Mouse (Mus musculus) limb, embryonic 14.5 days (tissue): ENCODE measurements around the gene Pros1. TPM values are rescaled to one million over a fixed set of nuclear protein-coding genes. Genes with fewer than 3 reads are reported as not detected.

Source experiments
- ATAC-seq: fragments of 200-750 bp; cut with Nextera tagmentation; 2 replicates; pipeline ENCODE4 v1.8.0; 2017; ENCODE audit warnings: low read depth, moderate number of reproducible peaks, moderate TSS enrichment; ENCODE audit not compliant: low FRiP score
- DNase-seq: peaks from one replicate; pipeline ENCODE4 v3.0.0-alpha.2; 2015; ENCODE audit warnings: low spot score
- H3K27ac ChIP-seq: fragments of 300-500 bp; sonication (generic); replicated peaks from 2 replicates; pipeline ENCODE4 v1.5.1; 2014; ENCODE audit warnings: low read depth, mild to moderate bottlenecking, low read length, moderate library complexity, mixed read lengths
- H3K27me3 ChIP-seq: fragments of 300-500 bp; sonication (generic); 2 replicates; pipeline ENCODE4 v1.6.1; 2014; ENCODE audit warnings: low read length, mixed read lengths; ENCODE audit not compliant: control insufficient read depth, insufficient read depth
- H3K36me3 ChIP-seq: fragments of 300-500 bp; sonication (generic); 2 replicates; pipeline ENCODE4 v1.6.1; 2014; ENCODE audit warnings: mild to moderate bottlenecking, low read length, moderate library complexity, mixed read lengths; ENCODE audit not compliant: control insufficient read depth, insufficient read depth
- H3K4me1 ChIP-seq: fragments of 300-500 bp; sonication (generic); 2 replicates; pipeline ENCODE4 v1.6.1; 2014; ENCODE audit warnings: antibody characterized with exemption, low read length, mixed read lengths; ENCODE audit not compliant: control insufficient read depth, insufficient read depth
- H3K4me2 ChIP-seq: fragments of 300-500 bp; sonication (generic); replicated peaks from 2 replicates; pipeline ENCODE4 v1.6.1; 2014; ENCODE audit warnings: low read depth, mild to moderate bottlenecking, low read length, moderate library complexity; ENCODE audit not compliant: severe bottlenecking
- H3K4me3 ChIP-seq: fragments of 300-500 bp; sonication (generic); replicated peaks from 2 replicates; pipeline ENCODE4 v1.5.1; 2014; ENCODE audit warnings: low read length
- H3K9ac ChIP-seq: fragments of 300-500 bp; sonication (generic); 2 replicates; pipeline ENCODE4 v1.6.1; 2014; ENCODE audit warnings: mild to moderate bottlenecking, low read depth, low read length, moderate library complexity; ENCODE audit not compliant: severe bottlenecking
- H3K9me3 ChIP-seq: fragments of 300-500 bp; sonication (generic); 2 replicates; pipeline ENCODE4 v1.6.1; 2016; ENCODE audit warnings: low read length; ENCODE audit not compliant: control insufficient read depth
- POLR2A ChIP-seq: fragments of 200-500 bp; IDR thresholded peaks from 2 replicates; pipeline ENCODE4 v1.8.0; 2012; ENCODE audit warnings: inconsistent platforms, mild to moderate bottlenecking, moderate library complexity, borderline replicate concordance; ENCODE audit not compliant: insufficient read depth, insufficient read length; ENCODE audit errors: extremely low read depth
- WGBS: fragments of 180-500 bp; shearing (Covaris S2); extraction: QIAGEN DNeasy Blood & Tissue Kit; methylation state at CpG from one replicate; pipeline ENCODE4 v1.1.7; 2014; 5-methylcytosine and 5-hydroxymethylcytosine counted together
- polyA plus RNA-seq, 2 experiments: library from polyadenylated mRNA; depleted of rRNA in 1 of 2; stranded (reverse) in 1 of 2; unstranded in 1 of 2; fragments of >200 nt; fragmentation: Nextera tagmentation in 1 of 2; extraction: Ambion mirVana in 1 of 2; gene quantifications; 2 replicates each; pipeline versions ENCODE4 v1.2.1 to v1.2.3; 2012 to 2014

The Pros1 gene
- polyA plus RNA-seq, 2 experiments: 25.7 to 43.2 TPM

DNA sequence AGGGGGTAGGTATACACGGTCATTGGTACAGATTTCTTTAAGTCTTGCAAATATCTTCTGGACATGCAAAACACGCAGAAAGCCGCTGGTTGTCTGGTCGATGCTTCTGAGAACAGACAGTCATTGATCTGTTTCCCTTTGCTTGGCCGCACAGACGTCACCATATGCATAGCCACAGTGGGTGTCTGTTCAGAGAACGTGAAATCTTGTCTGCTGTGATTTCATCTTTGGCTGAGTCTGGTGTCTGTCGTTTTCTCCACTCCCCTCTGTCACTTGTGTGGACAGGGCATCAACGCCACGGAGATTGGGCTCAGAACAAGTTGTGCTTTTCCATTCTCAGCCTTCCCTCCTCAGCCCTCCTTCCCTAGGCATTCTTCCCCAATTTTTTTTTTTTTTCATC, 87.7 kb downstream of the Pros1 start:
- H3K4me3 ChIP-seq: no peak overlapping the region
- H3K27me3 ChIP-seq: no peaks in the 10 kb centered on the region
- 79% methylated on average over 10 of the region's 10 CpGs for WGBS
- no peak overlapping the region for H3K27ac ChIP-seq
- TF ChIP-seq POLR2A: no peak
- no peak overlapping the region for H3K9ac ChIP-seq
- H3K4me2 ChIP-seq: no peak overlapping the region
- peaks cover 4% of the 10 kb centered on the region; the same call in 1 of the 2 replicates for H3K9me3 ChIP-seq
- no peaks in the 10 kb centered on the region for H3K36me3 ChIP-seq
- ATAC-seq (no peak), DNase-seq (no peak)
- peaks cover 9% of the 10 kb centered on the region; the same call in 1 of the 2 replicates for H3K4me1 ChIP-seq

DNA sequence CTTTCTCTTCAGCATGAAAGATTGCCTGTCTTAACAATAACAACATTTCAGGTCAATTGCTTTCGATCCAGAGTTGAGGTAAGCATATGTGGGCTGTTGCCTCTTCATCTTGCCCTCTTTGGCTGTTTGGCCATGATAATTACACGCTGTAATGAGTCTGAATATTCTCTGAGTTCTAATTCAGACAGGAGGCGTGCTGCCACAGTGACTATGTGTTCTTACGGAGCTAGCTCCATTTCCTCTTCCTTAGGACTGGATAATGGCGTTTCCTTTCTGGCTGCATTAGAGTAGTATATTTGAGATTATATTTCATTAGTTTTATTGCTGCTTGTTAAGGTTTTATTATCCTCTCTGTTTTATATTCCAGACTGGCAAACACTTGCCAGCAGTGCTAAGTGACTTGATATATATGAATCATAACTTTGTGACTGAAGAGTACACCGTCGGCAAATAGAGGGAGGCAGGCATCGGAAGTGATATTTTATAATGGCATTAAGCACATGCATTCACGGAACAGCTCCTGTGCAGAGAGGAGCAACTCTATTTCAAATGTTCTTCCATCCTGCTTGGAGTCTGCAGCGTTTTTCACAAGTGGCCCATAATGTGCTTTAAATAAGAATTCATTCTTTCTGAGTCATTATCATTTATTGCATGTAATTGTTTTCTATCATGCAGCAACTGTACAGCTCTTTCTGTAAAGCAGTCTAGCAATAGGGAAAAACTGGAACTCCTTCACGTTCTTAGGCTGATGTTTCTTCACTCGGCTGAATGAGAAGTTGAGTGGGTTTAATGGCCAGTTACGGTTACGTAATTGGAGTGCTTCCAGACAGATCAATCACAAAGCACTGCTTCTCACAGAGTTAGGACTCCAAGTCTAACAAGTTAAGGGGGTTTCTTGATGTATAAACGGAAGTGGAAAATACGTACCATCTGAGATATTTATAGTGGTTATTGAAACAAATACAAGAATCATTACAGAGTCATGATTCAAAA, 88.6 kb downstream of the Pros1 start:
- Histone ChIP-seq H3K4me1 (peaks cover 9% of the 10 kb centered on the region; the same call in 1 of the 2 replicates), H3K4me3 (no peak overlapping the region), H3K27me3 (no peaks in the 10 kb centered on the region), H3K36me3 (no peaks in the 10 kb centered on the region), H3K9me3 (peaks cover 10% of the 10 kb centered on the region; the same call in 1 of the 2 replicates), H3K9ac (no peak overlapping the region), H3K4me2 (no peak overlapping the region; the same call in 1 of the 2 replicates), H3K27ac (no peak overlapping the region)
- no peak for TF ChIP-seq POLR2A
- ATAC-seq: no peak
- peak; percentile 42 for DNase-seq
- 19% methylated on average over 16 of the region's 16 CpGs for WGBS

DNA sequence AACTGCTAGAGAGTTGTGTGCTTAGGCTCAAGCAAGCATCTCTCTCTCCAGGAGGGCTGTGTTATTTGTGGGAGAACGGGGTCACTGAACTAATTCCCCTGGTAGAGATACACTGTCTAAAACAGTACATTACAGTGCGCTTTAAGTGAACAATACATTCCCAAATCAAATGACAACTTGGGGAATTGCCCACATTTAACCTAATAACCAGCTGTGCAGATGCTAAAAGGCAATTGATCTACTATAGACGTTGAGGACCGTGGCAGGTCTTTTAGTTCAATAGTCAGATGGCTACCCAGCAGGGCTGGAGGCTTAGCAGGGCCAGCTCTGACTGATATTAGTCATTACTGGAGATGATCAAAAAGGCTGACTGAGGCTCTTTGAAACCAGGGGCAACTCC, 104.4 kb downstream of the Pros1 start:
- no peaks in the 10 kb centered on the region for H3K4me1 ChIP-seq
- H3K4me2 ChIP-seq: no peak overlapping the region
- no peak for ATAC-seq
- no peak overlapping the region for H3K27ac ChIP-seq
- no peaks in the 10 kb centered on the region for H3K27me3 ChIP-seq
- H3K9ac ChIP-seq: no peak overlapping the region
- H3K9me3 ChIP-seq: no peaks in the 10 kb centered on the region
- H3K4me3 ChIP-seq: no peak overlapping the region
- DNase-seq: no peak
- 55% methylated on average over 4 of the region's 4 CpGs for WGBS
- no peaks in the 10 kb centered on the region for H3K36me3 ChIP-seq
- no peak for TF ChIP-seq POLR2A

DNA sequence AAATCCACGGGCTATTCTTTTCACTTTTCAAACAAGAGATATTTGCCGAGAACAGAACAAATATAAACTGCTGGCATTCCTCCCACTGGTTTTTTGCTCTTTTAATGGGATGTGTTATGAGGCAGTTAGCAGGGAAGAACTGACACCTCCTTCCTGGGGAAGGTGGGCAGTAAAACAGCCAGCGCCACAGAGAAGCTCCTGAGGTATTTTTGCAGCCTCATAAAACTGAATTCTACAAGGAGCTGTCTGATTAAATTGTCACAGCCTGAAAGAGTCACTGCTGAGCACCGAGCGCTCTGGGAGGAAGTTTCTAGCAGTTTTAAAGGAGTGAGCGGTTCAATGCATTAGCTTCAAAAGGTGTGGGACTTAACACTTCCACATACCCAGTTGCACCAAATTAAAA, 110.3 kb downstream of the Pros1 start:
- H3K9me3 ChIP-seq: no peaks in the 10 kb centered on the region
- H3K27ac ChIP-seq: no peak overlapping the region
- no peaks in the 10 kb centered on the region for H3K36me3 ChIP-seq
- TF ChIP-seq POLR2A: no peak
- H3K9ac ChIP-seq: no peak overlapping the region
- H3K4me3 ChIP-seq: no peak overlapping the region
- ATAC-seq (peak; percentile 70; the same call in 1 of the 2 replicates), DNase-seq (peak; percentile 42)
- H3K27me3 ChIP-seq: no peaks in the 10 kb centered on the region
- peaks cover 5% of the 10 kb centered on the region for H3K4me1 ChIP-seq
- 13% methylated on average over 6 of the region's 6 CpGs for WGBS
- H3K4me2 ChIP-seq: 0 out of 2 replicates have a peak overlapping the region, but pooled peaks have one; percentile 0

DNA sequence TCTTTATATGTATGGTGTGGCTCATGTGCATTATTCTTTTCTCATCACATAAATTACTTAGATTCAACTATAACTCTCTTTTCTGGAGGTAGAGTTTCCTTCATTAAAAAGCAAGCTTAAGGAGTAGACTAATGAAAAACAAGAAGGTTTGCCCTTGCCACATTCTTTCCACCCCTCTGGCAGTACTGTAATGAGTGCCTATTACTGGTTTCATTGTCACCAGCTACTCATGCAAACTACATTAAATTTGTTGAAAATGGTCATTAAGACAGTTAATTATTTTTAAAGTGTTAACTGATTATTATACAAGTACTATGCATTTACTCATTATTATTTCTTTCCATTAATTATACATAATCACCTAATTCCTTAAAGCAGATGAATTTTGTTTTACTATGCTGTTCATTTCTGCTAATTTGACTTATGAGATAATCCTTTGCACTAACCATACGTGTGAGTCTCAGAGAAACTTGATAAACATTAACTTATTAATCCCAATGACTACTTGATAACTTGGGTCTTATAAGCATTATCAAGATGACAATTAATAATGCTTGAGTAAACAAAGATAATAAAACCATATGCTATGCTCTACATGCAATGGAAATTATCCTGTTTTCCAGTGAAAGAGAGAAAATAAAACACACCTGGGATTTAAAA, 117.7 kb downstream of the Pros1 start:
- DNase-seq: no peak
- TF ChIP-seq POLR2A: no peak
- H3K4me1 ChIP-seq: no peaks in the 10 kb centered on the region
- H3K27ac ChIP-seq: no peak overlapping the region
- WGBS: 55% methylated on average over 1 of the region's 1 CpGs
- H3K4me3 ChIP-seq: no peak overlapping the region
- H3K27me3 ChIP-seq: no peaks in the 10 kb centered on the region
- H3K9me3 ChIP-seq: no peaks in the 10 kb centered on the region
- no peak overlapping the region for H3K4me2 ChIP-seq
- no peak overlapping the region for H3K9ac ChIP-seq
- no peaks in the 10 kb centered on the region for H3K36me3 ChIP-seq
- ATAC-seq: no peak
